Mouse (Mus musculus) limb, embryonic 14.5 days (tissue): ENCODE measurements around the gene Olig2. TPM values are rescaled to one million over a fixed set of nuclear protein-coding genes. Genes with fewer than 3 reads are reported as not detected.

Experiments used
- ATAC-seq: fragments of 200-750 bp; cut with Nextera tagmentation; 2 replicates; pipeline ENCODE4 v1.8.0; 2017; ENCODE audit warnings: low read depth, moderate number of reproducible peaks, moderate TSS enrichment; ENCODE audit not compliant: low FRiP score
- DNase-seq: peaks from one replicate; pipeline ENCODE4 v3.0.0-alpha.2; 2015; ENCODE audit warnings: low spot score
- H3K27ac ChIP-seq: fragments of 300-500 bp; sonication (generic); replicated peaks from 2 replicates; pipeline ENCODE4 v1.5.1; 2014; ENCODE audit warnings: low read depth, mild to moderate bottlenecking, low read length, moderate library complexity, mixed read lengths
- H3K27me3 ChIP-seq: fragments of 300-500 bp; sonication (generic); 2 replicates; pipeline ENCODE4 v1.6.1; 2014; ENCODE audit warnings: low read length, mixed read lengths; ENCODE audit not compliant: control insufficient read depth, insufficient read depth
- H3K36me3 ChIP-seq: fragments of 300-500 bp; sonication (generic); 2 replicates; pipeline ENCODE4 v1.6.1; 2014; ENCODE audit warnings: mild to moderate bottlenecking, low read length, moderate library complexity, mixed read lengths; ENCODE audit not compliant: control insufficient read depth, insufficient read depth
- H3K4me1 ChIP-seq: fragments of 300-500 bp; sonication (generic); 2 replicates; pipeline ENCODE4 v1.6.1; 2014; ENCODE audit warnings: antibody characterized with exemption, low read length, mixed read lengths; ENCODE audit not compliant: control insufficient read depth, insufficient read depth
- H3K4me2 ChIP-seq: fragments of 300-500 bp; sonication (generic); replicated peaks from 2 replicates; pipeline ENCODE4 v1.6.1; 2014; ENCODE audit warnings: low read depth, mild to moderate bottlenecking, low read length, moderate library complexity; ENCODE audit not compliant: severe bottlenecking
- H3K4me3 ChIP-seq: fragments of 300-500 bp; sonication (generic); replicated peaks from 2 replicates; pipeline ENCODE4 v1.5.1; 2014; ENCODE audit warnings: low read length
- H3K9ac ChIP-seq: fragments of 300-500 bp; sonication (generic); 2 replicates; pipeline ENCODE4 v1.6.1; 2014; ENCODE audit warnings: mild to moderate bottlenecking, low read depth, low read length, moderate library complexity; ENCODE audit not compliant: severe bottlenecking
- H3K9me3 ChIP-seq: fragments of 300-500 bp; sonication (generic); 2 replicates; pipeline ENCODE4 v1.6.1; 2016; ENCODE audit warnings: low read length; ENCODE audit not compliant: control insufficient read depth
- POLR2A ChIP-seq: fragments of 200-500 bp; IDR thresholded peaks from 2 replicates; pipeline ENCODE4 v1.8.0; 2012; ENCODE audit warnings: inconsistent platforms, mild to moderate bottlenecking, moderate library complexity, borderline replicate concordance; ENCODE audit not compliant: insufficient read depth, insufficient read length; ENCODE audit errors: extremely low read depth
- WGBS: fragments of 180-500 bp; shearing (Covaris S2); extraction: QIAGEN DNeasy Blood & Tissue Kit; methylation state at CpG from one replicate; pipeline ENCODE4 v1.1.7; 2014; 5-methylcytosine and 5-hydroxymethylcytosine counted together
- polyA plus RNA-seq, 2 experiments: library from polyadenylated mRNA; depleted of rRNA in 1 of 2; stranded (reverse) in 1 of 2; unstranded in 1 of 2; fragments of >200 nt; fragmentation: Nextera tagmentation in 1 of 2; extraction: Ambion mirVana in 1 of 2; gene quantifications; 2 replicates each; pipeline versions ENCODE4 v1.2.1 to v1.2.3; 2012 to 2014

Olig2 gene
- polyA plus RNA-seq, 2 experiments, result 0.06 TPM; not detected in 1

DNA sequence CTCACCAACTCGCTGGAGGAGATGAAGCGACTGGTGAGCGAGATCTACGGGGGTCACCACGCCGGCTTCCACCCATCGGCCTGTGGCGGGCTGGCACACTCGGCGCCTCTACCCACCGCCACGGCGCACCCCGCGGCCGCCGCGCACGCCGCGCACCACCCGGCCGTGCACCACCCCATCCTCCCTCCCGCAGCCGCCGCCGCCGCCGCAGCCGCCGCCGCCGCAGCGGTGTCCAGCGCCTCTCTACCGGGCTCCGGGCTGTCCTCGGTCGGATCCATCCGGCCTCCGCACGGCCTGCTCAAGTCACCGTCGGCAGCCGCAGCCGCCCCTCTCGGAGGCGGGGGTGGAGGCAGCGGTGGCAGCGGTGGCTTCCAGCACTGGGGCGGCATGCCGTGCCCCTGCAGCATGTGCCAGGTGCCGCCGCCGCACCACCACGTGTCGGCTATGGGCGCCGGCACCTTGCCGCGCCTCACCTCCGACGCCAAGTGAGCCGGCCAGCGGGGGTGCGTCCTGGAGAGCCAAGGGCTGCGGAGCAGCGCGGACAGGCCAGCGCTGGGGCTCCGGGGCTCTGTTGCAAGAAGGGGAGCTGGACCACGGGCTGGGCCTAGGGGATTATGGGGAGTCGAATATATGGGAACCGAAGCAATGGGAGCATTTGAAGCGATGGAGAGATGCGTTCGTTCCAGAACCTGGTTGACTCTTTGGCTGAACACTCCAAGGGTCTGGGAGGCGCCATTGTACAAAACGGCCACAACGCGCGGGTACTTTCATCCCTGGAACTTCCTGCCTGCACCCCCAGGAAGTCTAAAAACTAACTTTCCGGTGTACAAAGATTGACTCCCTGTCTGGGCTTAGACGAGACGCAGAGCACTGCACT, 1.9 kb downstream of the Olig2 start:
- H3K4me3 ChIP-seq, result peak overlapping the region; percentile 19
- H3K9me3 ChIP-seq, result no peaks in the 10 kb centered on the region
- no peak for ATAC-seq
- TF ChIP-seq POLR2A, result no peak
- 1% methylated on average over 52 of the region's 85 CpGs for WGBS
- H3K9ac ChIP-seq, result no peak overlapping the region
- H3K4me1 ChIP-seq, result peaks cover 7% of the 10 kb centered on the region
- H3K36me3 ChIP-seq, result no peaks in the 10 kb centered on the region
- H3K4me2 ChIP-seq, result peak overlapping the region; percentile 30; the same call in 1 of the 2 replicates
- no peak for DNase-seq
- H3K27me3 ChIP-seq, result peaks cover 98% of the 10 kb centered on the region
- H3K27ac ChIP-seq, result no peak overlapping the region

DNA sequence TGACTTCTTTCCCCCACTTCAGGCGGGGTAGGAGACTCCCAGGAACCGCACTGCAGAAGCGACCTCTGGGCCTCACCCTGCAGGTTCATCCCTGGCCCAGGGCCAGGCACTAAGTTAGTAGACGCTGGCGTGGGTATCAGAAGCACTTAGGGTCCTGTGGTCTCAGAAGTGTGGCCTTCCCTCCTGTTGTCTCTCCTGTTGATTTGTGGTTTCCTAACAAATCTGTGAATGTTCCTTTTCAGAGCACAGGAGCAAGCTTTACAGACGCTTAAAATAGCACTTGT, 2.4 kb downstream of the Olig2 start:
- H3K4me3 ChIP-seq, result no peak overlapping the region
- ATAC-seq (no peak), DNase-seq (no peak)
- H3K4me2 ChIP-seq, result no peak overlapping the region
- H3K36me3 ChIP-seq, result no peaks in the 10 kb centered on the region
- WGBS, result 4% methylated on average over 6 of the region's 6 CpGs
- TF ChIP-seq POLR2A, result no peak
- no peak overlapping the region for H3K9ac ChIP-seq
- H3K4me1 ChIP-seq, result peaks cover 3% of the 10 kb centered on the region; the same call in 1 of the 2 replicates
- H3K9me3 ChIP-seq, result no peaks in the 10 kb centered on the region
- H3K27ac ChIP-seq, result no peak overlapping the region
- H3K27me3 ChIP-seq, result peaks cover 98% of the 10 kb centered on the region

DNA sequence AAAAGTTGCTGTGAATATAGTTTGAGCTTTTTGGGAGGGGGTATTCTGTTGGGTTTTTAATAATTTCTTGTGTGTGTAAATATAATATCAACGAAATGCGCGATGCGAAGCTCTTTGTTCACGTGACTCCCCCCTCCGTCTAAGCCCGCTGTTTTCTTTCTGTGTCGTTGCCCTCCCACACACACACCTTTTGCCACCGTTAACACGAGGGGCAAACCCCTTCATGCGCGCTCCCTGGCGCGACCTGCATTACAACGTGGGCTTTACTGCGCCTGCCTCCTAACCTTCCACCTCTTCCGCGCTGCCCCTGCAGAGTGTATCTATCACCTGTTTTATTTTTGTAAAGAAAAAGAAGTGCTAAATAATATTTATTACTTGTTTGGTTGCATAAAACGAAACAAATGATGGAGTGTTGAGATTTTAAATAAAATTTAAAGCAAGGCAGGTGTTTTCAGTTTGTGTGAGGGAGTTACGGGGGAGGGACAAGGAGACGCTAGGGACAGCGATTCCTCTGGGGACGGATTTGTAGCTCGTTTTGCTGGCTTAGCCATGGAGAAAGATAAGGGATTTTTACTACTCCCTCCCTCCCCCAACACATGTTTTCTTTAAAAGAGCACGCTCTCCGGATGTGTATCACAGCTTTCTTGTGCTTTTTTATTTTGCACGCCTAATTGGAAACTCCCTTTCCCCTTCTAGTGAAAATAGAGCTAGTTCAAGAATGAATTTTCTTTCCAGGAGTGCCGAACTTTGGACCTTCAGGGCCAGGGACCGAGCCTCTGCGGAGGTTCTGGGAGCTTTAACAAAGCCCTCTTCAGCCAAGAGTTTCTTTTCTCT, 3.2 kb downstream of the Olig2 start:
- Histone ChIP-seq H3K9ac (no peak overlapping the region), H3K4me2 (no peak overlapping the region), H3K27me3 (peaks cover 98% of the 10 kb centered on the region), H3K9me3 (no peaks in the 10 kb centered on the region), H3K36me3 (no peaks in the 10 kb centered on the region), H3K4me3 (no peak overlapping the region), H3K27ac (no peak overlapping the region), H3K4me1 (peaks cover 3% of the 10 kb centered on the region; the same call in 1 of the 2 replicates)
- ATAC-seq (no peak), DNase-seq (no peak)
- no peak for TF ChIP-seq POLR2A
- WGBS, result 2% methylated on average over 30 of the region's 30 CpGs

DNA sequence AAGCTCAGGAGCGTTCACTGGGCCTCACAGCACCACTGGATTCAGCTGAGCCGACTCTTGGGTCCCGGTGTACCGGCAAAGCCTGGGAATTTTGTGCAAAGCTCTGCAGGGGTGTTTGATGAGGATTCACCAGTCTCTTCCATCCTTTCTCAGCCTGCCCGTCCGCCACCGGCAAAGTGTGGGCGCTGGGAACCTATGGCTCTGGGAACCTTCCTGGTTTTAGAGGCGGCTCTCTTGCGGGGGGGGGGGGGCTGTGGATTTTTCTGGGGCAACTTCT, 3.8 kb downstream of the Olig2 start:
- DNase-seq, result no peak
- Histone ChIP-seq H3K4me3 (no peak overlapping the region), H3K9ac (no peak overlapping the region), H3K36me3 (no peaks in the 10 kb centered on the region), H3K4me1 (peaks cover 3% of the 10 kb centered on the region; the same call in 1 of the 2 replicates), H3K9me3 (no peaks in the 10 kb centered on the region), H3K27me3 (peaks cover 98% of the 10 kb centered on the region), H3K27ac (no peak overlapping the region), H3K4me2 (no peak overlapping the region)
- 3% methylated on average over 10 of the region's 10 CpGs for WGBS
- no peak for ATAC-seq
- TF ChIP-seq POLR2A, result no peak

DNA sequence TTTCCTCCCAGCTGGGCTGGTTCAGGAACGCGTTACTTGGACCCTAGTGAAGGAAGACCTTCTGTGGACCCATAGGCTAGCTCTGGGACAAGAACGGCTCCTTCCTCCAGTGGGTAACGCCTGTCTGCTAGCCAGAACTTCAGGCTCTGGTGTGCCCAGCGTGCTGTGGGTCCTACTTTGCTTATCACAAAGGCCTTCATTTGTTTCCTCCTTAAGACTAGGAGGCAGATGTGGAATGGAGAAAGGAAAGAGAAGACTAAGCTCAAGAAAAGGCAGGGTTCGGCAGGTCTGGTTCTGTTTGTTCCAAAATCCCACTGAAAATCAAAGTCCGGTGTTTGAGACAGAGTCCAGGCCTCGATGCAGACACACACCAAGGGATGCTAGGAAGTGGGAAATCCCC, 4.4 kb downstream of the Olig2 start:
- peaks cover 3% of the 10 kb centered on the region; the same call in 1 of the 2 replicates for H3K4me1 ChIP-seq
- H3K27ac ChIP-seq, result no peak overlapping the region
- no peak overlapping the region for H3K4me2 ChIP-seq
- no peaks in the 10 kb centered on the region for H3K9me3 ChIP-seq
- no peak for ATAC-seq
- H3K27me3 ChIP-seq, result peaks cover 98% of the 10 kb centered on the region
- H3K4me3 ChIP-seq, result no peak overlapping the region
- H3K36me3 ChIP-seq, result no peaks in the 10 kb centered on the region
- 15% methylated on average over 8 of the region's 8 CpGs for WGBS
- no peak overlapping the region for H3K9ac ChIP-seq
- no peak for TF ChIP-seq POLR2A
- DNase-seq, result no peak
